Mouse (Mus musculus) E14TG2a.4 (cell line): ENCODE data around the gene Wdr34.
A peak's percentile ranks its signal among the peaks of the same experiment; 100 is the strongest.

Experiments
- H3K27me3 ChIP-seq: 2 replicates; pipeline ENCODE4 v1.6.1; 2014; ENCODE audit warnings: low read length, control low read depth; ENCODE audit not compliant: insufficient read depth
- H3K36me3 ChIP-seq: 2 replicates; pipeline ENCODE4 v1.6.1; 2014; ENCODE audit warnings: low read length, control low read depth; ENCODE audit not compliant: insufficient read depth
- H3K4me1 ChIP-seq: replicated peaks from 2 replicates; pipeline ENCODE4 v1.6.1; 2014; ENCODE audit warnings: low read depth, low read length, control low read depth
- H3K4me3 ChIP-seq: replicated peaks from 2 replicates; pipeline ENCODE4 v1.5.1; 2014; ENCODE audit warnings: mild to moderate bottlenecking, low read length
- H3K9me3 ChIP-seq: 2 replicates; pipeline ENCODE4 v1.6.1; 2014; ENCODE audit warnings: low read length, control low read depth
- CTCF ChIP-seq: conservative IDR thresholded peaks from 2 replicates; pipeline ENCODE4 v1.5.1; 2014; ENCODE audit warnings: low read length
- NANOG ChIP-seq: IDR thresholded peaks from 2 replicates; pipeline ENCODE4 v1.6.1; 2014; ENCODE audit warnings: borderline replicate concordance, low read length, mixed read lengths
- POU5F1 ChIP-seq: IDR thresholded peaks from 2 replicates; pipeline ENCODE4 v1.6.1; 2014; ENCODE audit warnings: low read length, borderline replicate concordance

Gene Wdr34

DNA sequence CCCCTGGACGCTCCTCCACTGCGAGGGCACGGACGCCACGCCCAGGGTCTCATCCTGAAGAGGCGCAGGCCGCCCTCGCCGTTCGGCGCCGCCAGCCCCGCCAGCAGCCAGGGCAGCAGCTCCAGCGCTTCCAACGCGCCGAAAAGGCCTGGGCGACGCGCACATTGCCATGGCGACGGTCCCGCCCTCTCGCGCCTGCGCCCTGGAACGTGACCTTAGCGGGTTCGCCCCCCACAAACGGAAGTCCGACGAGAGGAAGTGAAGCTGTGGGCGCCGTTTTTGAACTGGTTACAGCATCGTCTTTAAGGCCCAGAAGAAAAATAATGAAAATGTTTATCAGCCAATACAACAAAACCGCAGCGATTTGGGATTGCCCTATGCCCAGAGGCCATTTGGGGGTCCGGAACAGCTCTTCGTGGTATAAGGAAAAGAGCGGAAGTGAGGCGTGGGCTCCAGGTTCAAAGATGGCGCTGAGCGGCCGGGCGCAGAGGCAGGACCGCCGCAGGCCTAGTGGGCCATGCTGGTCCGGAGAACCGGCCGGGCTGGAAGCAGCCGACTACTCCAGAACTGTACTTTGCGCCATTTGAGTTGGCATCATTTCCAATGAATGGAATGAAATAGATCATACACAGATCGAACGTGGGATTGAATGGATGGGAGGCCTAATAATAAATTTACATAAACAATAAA is at the start of gene Wdr34:
Gene Wdr34 (minus strand): TSS at position 183 of the 690 bp plus-strand sequence.
- TF ChIP-seq NANOG (no peak), POU5F1 (no peak), CTCF (no peak)
- H3K9me3 ChIP-seq = no peaks in the 10 kb centered on the region
- no peaks in the 10 kb centered on the region for H3K27me3 ChIP-seq
- peaks cover 73% of the 10 kb centered on the region for H3K4me1 ChIP-seq
- H3K4me3 ChIP-seq = peak within 1 kb of the TSS; percentile 86
- H3K36me3 ChIP-seq = peaks cover 30% of the 10 kb centered on the region

DNA sequence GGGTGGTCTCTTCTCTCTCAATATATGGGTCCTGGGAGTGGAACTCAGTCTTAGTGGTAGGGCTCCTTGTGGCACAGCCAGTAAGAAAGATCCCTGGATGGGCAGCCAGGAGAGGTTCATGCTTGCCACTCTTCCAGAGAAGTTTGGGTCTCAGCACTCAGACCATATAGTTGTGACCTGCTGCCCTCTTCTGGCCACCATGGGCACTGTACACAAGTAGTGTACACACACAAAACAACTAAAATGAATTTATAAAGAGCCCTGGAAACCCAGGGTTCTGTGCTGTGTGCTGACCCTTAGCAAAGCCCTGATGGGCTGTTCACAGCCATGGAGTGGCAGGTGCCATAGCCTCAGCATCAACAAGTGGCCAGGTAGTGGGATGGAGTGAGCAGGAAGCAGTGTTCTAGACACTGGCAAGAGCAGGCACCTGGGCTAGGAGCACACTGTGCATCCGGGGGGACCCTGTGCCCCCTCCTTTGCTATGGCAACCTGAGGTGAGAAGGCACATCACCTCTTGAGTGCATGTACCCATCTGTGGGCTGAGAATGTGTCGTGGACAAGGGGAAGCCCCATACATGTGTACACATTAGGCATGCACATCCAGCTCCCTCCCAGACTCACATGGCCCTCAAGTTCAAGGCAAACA is 47.3 kb upstream of the Wdr34 start:
- Histone ChIP-seq H3K36me3 (peaks cover 72% of the 10 kb centered on the region), H3K27me3 (no peaks in the 10 kb centered on the region), H3K4me3 (no peak overlapping the region), H3K9me3 (no peaks in the 10 kb centered on the region), H3K4me1 (peaks cover 47% of the 10 kb centered on the region)
- TF ChIP-seq CTCF (peak; percentile 52), POU5F1 (no peak)

DNA sequence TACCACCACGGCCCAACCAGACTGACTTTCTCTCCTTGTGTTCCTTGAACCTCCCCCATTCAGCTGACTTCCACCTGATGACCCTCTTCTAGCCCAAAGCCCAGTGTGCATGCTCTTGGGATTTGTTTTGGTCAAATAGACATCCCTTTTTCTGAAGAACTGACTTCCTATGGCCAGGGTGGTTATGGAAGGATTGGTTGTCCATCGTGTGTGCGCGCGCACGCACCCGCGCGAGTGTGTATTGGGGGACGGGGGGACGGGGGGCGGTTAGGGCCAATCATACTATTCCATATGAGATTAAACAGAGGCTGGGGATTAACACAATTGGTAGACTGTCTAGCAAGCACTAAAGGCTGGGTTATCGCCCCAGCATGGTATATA is 45.5 kb upstream of the Wdr34 start:
- Histone ChIP-seq H3K9me3 (no peaks in the 10 kb centered on the region), H3K4me3 (peak overlapping the region; percentile 85), H3K27me3 (no peaks in the 10 kb centered on the region), H3K36me3 (peaks cover 69% of the 10 kb centered on the region), H3K4me1 (peaks cover 58% of the 10 kb centered on the region)
- no peak for TF ChIP-seq POU5F1
- TF ChIP-seq CTCF = no peak
- TF ChIP-seq NANOG = no peak

DNA sequence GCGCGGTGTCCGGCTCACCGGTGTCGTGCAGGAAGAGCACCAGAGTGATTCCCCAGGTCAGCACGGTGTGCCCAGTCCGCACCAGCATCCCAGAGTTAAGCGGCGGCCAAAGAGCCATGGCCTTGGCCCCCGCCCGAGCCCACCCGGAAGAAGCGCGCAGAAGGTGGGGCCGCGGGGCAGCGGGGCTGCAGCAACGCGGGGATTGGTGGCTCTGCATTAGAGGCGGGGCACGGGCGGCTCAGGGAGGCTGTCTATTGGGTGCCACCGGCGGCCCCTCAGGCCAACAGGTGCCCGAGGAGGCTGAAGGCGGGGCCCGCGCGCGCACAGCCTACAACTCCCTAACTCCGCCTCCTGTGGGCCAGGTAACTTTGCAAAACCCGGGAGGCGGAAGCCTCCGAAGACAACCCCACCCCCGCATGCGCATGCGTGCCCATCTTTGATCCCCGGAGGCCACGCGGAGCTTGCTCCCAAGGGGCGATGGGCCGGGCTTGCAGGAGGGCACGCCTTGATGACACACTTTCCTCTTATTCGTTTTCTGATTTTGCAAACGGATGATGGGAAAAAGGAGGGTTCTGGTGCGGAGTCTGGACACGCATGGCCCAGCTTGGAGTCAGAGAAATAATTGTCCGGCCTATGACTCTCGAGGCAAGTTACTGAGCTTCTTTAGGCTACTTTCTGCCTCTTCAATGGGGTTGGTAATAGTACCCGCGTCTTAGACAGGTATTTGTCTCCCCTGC is 45.0 kb upstream of the Wdr34 start, which contains the start of gene Zdhhc12:
Gene Zdhhc12 (minus strand): TSS at position 178 of the 737 bp plus-strand sequence.
- peaks cover 59% of the 10 kb centered on the region for H3K4me1 ChIP-seq
- peak within 1 kb of the TSS; percentile 92 for H3K4me3 ChIP-seq
- no peaks in the 10 kb centered on the region for H3K27me3 ChIP-seq
- H3K36me3 ChIP-seq = peaks cover 66% of the 10 kb centered on the region
- no peaks in the 10 kb centered on the region for H3K9me3 ChIP-seq
- TF ChIP-seq CTCF (no peak), NANOG (no peak)

DNA sequence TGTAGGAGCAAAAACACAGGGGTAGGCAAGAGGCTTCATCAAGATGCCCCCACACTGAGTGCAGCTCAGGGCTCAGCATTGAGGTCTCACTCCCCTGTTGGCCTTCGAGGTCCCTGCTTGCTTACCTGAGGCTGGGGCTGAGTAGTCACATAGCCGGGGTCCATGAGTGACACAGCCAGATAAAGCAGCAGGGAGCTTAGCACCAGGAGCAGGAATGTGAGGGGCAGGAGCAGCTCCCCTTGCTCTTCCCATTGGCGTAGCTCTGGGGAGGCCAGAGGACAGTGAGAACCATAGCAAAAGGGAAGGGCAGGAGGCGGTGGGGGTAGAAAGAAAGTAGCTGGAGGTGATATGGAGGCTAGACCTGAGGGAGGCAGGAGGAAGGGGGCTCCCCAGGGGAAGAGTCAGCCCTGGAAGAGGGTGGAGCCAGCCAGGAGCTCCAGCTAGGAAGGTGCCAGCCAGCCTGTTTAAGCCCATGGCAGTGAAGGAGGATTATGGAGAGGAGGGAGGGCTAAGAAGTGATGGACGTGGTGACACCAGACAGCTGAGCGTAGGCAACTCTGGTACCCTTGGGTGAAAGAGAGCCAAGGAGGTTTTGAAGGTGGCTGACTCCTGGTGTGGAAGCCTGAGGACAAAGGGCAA is 43.7 kb upstream of the Wdr34 start:
- peaks cover 64% of the 10 kb centered on the region for H3K4me1 ChIP-seq
- TF ChIP-seq NANOG = no peak
- TF ChIP-seq CTCF = no peak
- no peak for TF ChIP-seq POU5F1
- H3K4me3 ChIP-seq = peak overlapping the region; percentile 92
- no peaks in the 10 kb centered on the region for H3K27me3 ChIP-seq
- peaks cover 64% of the 10 kb centered on the region for H3K36me3 ChIP-seq
- H3K9me3 ChIP-seq = no peaks in the 10 kb centered on the region

DNA sequence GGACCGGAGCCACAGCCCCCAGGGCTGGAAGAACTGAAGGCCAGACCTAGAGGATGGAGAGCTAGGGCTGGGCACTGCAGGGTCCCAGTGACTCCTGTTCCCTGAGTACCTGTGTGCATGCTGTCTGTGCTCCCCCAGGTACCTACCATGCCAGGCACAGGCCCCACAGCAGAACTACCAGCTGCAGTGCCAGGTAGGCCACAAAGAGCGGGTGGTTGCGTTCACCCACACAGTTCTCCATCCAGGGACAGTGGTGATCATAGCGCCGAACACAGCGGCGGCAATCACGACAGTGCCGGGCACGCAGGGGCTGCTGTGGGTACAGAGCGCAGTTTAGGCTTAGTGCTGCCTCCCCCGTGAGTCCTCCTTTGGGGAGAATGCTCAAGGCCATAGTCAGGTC is 42.8 kb upstream of the Wdr34 start:
- Histone ChIP-seq H3K4me3 (peak overlapping the region; percentile 92), H3K27me3 (no peaks in the 10 kb centered on the region), H3K36me3 (peaks cover 66% of the 10 kb centered on the region), H3K9me3 (no peaks in the 10 kb centered on the region), H3K4me1 (peaks cover 72% of the 10 kb centered on the region)
- no peak for TF ChIP-seq POU5F1
- no peak for TF ChIP-seq CTCF
- TF ChIP-seq NANOG = no peak

DNA sequence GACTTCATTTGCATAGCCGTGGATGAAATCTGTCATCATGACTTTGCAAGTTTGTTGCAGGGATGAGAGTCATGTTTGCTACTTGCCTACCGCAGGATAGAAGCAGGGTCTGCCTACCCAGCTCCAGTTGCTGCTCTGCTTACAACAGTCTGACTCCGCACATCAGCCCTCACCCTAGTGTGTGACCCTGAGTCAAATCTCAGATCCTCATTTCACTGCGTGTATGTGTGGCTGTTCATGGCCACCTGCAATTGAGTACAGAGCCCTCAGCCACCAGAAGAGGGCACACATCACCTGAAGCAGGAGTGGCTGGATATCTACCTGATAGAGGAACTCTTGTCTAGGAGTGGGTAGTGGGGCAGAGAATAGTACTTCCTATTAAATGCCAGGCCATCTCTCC is 38.6 kb upstream of the Wdr34 start:
- TF ChIP-seq CTCF (peak; percentile 32; the same call in 1 of the 2 replicates), NANOG (no peak)
- H3K36me3 ChIP-seq = peaks cover 62% of the 10 kb centered on the region
- no peak overlapping the region for H3K4me3 ChIP-seq
- peaks cover 62% of the 10 kb centered on the region for H3K4me1 ChIP-seq
- H3K9me3 ChIP-seq = no peaks in the 10 kb centered on the region
- H3K27me3 ChIP-seq = no peaks in the 10 kb centered on the region

DNA sequence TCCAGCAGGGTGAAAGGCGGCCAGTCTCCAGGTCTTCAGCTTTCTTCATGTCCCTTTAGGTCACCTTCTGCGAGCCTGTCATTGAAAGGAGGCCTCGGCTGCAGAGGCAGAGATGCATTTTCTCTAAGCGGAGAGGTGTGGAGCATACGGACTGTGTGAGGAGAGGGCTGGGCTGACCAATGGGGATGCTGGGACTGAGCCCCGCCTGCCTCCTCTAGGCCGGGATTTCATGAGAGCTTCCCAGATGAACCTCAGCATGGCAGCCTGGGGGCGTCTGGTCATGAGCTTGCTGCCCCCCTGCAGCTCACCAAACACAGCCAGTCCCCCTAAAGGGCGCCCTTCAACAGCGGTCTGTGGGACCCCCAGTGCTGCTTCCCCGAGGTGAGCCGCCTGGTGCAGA is 36.0 kb upstream of the Wdr34 start:
- H3K36me3 ChIP-seq = peaks cover 53% of the 10 kb centered on the region
- peaks cover 62% of the 10 kb centered on the region for H3K4me1 ChIP-seq
- no peak for TF ChIP-seq CTCF
- TF ChIP-seq POU5F1 = no peak
- TF ChIP-seq NANOG = no peak
- H3K4me3 ChIP-seq = peak overlapping the region; percentile 50
- no peaks in the 10 kb centered on the region for H3K9me3 ChIP-seq
- peaks cover 5% of the 10 kb centered on the region; the same call in 1 of the 2 replicates for H3K27me3 ChIP-seq
